Mouse (Mus musculus): ENCODE results near the gene Schip1.

DNA sequence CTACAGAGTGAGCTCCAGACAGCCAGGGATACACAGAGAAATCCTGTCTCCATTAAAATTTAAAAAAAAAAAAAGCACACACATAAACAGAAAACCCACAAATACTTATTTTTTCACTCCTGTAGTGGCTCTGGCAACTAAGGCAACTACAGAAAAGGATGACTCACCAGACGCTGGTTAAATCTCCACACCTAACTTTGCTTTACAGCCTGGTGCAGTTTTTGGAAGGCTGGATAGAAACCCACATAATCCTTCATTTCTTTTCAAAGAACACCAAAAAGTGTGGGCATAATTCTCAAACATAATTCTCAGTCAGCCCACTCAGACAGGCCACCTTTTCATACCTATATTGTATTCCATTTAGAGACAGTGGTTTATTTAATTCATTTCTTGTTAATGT lies 574.1 kb downstream of the Schip1 start:
- no peak for TF ChIP-seq POLR2A (IDR thresholded peaks at IDR 0.05; ENCODE audit: borderline replicate concordance, extremely low read depth, low read depth, low read length)
- TF ChIP-seq CTCF (IDR thresholded peaks at IDR 0.05; ENCODE audit: insufficient read depth, low read length) = no peak

All from lung, adult 2 months (tissue).